Mouse (Mus musculus): ENCODE measurements around the gene Ttc8.
A peak's percentile ranks its signal among the peaks of the same experiment; 100 is the strongest.
"Not testable (repeated sequence)": the region's sequence is repeated elsewhere in the genome, so short reads cannot be mapped to it uniquely, and the experiment has no call there.

Ttc8 gene

DNA sequence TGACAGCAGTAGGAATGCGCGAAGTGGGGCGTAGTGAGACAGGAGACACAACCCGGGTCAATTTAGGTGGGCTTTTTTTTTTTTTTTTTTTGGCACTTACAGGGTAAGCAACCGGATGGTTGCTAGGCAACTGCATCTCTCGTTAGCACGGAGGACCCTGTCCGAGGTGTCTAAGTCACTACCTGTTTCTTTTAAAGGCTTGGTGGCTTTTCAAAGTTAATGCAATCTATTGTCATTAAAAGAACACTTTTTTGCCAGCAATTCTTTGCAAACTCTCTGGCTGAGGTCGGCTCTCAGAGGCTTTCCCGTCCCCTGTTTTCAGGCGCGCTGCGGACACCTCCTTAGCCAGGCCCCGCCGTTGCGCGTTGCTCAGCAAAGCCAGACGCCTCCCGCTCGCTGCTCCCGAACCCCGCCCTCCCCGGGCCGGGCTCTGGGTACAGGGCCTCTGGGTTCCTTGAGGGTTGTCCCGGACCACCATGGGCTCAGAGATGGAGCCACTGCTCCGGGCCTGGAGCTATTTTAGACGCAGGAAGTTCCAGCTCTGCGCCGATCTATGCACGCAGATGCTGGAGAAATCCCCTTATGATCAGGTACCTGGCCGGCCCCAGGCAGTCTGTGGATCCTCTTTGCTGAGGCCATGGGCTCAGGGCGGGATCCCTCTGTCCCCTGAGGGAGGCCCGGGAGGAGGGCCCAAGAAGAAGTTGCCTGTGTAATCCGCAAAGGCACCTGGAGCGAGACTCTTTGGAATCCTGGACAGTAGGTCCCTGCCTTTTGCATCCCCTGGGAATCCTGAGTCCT lies at the start of gene Ttc8:
TSS of gene Ttc8 (plus strand) at position 381 of the 798 bp plus-strand sequence.
- DNase-seq (ENCODE audit: low spot score) = peak; percentile 77

DNA sequence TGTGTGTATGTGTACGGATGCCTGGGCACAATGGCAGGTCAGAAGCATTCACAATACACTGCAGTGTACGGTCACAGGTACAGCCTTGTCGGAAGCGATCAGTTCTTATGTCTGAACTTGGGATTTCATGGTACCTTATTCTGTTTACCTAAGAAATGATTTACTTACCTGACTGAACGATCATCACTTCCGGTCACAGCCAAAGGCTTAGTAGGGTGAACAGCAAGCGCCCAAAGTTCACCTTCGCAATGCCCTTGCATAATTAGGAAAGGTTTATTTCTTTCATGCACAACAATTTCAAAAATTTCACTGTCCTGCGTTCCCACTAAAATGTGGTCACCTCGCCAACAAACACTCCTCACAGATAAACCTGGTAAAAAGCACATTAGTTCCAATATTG lies 47.5 kb upstream of the Ttc8 start:
- no peak for DNase-seq (ENCODE audit: low spot score)

DNA sequence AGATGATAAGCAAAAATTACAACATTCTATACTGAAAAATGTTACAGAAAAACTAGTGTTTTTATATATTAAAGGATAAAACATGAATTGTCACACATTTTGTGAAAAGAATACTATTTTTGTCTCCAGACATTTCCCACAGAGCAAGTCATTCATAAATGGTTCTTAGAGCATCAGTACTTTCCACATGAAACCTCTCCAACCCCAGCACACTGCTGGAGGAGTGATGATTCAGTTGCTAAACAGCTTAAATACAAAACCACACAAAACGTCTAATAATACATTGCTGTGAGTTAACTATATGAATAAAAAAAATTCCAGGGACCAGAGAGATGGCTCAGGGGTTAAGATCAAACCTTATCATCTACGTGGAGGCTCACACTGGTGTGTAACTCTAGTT lies 45.2 kb upstream of the Ttc8 start:
- no peak for DNase-seq (ENCODE audit: low spot score)

DNA sequence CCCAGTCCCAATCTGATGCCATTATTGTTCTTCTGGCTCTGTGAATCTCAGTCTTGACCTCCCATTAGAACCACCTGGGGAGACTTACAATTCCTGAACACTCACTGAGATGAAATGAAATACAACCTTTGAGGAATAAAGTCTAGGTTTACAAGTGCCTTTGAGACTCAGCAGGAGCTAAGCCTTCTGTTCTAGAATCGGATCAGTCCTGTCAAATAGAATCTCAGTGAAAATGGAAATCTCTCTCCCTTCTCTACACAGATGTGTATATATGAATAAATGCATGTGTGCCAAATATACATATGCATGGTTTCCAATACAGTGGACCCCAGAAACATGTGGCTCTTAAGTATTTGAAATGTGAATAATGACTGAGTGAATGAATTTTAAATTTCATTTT lies 41.7 kb upstream of the Ttc8 start:
- DNase-seq (ENCODE audit: low spot score) = no peak

DNA sequence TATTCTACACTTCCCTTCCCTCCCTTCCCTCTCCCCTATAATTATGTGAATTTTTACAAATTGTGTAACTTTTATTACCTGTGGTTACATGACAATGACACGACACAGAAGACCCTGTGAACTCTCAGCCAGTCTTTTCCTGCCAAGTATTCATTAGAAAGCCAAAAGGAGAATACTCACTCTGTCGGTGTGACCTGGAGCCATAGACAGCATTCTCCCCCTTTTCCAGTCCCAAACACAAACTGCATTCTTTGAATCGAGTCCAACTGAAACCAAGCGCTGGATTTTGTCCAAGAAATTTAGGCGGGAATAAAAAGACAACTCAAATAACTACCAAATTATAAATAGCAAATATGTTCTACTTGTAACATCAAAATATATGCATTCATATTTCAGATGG lies 38.6 kb upstream of the Ttc8 start:
- no peak for DNase-seq (ENCODE audit: low spot score)

DNA sequence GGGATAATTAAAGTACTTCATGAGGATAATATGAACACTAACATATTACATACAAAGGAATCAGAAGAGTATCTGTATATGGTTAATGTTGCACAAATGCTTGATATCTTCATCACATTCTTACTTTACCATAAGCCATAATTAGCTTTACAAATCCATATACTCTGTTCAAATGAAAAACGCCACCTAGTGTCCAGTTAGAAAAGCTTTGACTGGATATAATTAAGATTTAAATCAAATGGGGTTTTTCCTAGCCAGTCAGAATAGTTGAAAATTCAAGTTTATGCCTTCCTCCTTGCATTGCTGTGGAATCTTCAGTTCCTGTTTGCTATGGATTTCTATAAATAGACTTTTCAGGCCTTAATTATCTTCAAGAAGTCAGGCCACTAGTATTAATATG lies 35.9 kb upstream of the Ttc8 start:
- DNase-seq (ENCODE audit: low spot score) = no peak

DNA sequence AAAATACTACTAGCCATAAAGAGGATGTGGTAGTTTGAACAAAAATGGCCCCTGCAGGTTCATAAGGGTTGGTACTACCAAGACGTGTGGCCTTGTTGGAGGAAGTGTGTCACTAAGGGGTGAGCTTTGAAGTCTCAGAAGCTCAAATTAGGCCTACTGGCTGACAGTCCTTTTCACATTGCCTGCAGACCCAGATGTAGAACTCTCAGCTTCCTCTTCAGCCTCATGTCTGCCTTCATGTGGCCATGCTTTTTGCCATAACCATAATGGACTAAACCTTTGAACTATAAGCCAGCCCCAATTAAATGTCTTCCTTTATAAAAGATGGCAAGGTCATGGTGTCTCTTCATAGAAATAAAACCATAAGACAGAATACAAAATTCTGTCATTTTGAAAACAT lies 23.6 kb upstream of the Ttc8 start:
- DNase-seq (ENCODE audit: low spot score) = no peak

DNA sequence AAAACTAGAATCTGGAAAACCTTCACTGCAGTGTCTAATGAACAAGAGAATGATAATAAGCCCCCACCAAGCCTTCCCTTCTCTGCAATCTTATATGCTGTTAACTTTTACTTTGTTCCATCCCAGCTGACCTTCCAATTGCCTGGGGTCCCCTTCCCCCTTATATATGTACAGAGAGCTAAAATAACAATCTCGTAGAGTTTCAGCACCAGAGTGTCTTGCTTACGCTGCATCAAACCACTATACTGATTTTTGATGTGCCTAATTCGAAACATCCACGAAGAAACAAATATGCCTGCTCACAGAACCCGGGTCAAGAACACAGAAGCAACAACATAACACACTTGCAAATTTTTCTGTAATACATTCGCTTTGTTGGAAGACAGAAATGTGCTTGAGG lies 20.7 kb upstream of the Ttc8 start:
- no peak for DNase-seq (ENCODE audit: low spot score)

DNA sequence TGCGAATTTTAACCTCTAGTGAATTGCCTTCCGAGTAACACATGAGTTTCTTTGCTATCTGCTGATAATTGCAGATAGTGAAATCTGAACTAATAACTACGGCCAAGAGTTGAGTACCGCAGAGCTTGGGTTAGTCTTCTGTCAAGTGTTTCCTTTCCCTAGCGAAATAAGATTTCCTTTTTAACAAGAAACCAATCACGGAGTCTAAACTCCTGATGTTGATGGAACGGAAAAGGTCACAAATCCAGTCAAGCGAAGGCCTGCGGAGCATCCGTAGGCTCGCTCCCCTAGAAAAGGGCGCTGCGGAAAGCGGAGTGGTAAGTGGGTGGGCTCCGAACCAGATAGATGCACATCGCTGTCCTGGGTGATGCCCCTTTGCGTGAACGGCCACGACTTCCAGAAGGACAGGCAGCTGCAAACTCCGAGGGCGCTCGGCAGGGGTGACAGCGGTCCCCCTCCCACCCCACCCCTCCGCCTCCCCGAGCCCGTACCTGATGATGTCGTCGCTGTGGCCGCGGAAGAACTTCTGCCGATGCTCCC lies 20.0 kb upstream of the Ttc8 start:
- no peak for DNase-seq (ENCODE audit: low spot score)

DNA sequence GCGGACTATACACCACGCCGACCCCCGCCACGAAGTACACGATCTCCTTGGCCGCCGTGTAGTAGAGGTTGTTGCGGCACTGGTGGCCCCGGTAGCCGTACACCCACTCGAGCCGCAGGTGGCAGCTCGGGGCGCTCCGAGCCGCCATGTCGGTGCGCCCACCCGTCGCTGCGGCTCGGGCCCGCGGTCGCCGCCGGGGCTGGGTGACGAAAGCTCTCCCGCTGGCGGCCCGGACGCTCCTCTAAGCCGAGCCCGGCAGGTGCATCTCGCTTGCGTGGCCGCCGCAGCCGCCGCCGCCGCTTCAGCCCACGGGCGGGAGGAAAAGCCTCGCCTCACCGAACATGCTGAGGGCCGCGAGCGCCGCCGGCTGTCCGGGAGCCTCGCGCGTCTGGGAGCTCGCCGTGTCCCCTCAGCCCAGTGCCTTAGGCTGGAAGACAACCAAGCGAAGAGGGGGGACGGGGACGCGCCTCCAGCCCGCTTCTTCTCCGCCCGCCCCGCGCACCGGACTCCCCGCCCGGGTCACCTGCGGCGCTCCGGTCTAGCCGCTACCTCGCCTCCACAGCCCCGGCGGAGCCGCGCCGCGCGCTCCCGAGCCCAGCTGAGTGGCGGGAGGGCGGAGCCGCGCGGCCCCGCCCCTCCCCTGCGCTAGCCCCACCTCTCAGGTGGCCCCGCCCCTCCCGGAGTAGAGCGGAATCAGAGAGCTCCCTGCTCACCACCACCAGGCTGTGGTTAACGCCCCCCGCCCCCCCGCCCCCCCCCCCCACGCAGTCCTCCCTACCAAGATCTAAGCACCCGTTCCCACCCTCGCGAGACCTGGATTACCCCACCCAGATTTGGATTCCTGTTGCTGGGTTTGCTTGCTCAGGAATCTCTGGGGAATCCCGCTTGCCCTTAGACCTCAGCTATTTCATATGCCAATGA lies 19.2 kb upstream of the Ttc8 start, which contains the start of gene Eml5:
TSS of gene Eml5 (minus strand) at position 604 of the 921 bp plus-strand sequence.
- DNase-seq (ENCODE audit: low spot score) = peak; percentile 74

DNA sequence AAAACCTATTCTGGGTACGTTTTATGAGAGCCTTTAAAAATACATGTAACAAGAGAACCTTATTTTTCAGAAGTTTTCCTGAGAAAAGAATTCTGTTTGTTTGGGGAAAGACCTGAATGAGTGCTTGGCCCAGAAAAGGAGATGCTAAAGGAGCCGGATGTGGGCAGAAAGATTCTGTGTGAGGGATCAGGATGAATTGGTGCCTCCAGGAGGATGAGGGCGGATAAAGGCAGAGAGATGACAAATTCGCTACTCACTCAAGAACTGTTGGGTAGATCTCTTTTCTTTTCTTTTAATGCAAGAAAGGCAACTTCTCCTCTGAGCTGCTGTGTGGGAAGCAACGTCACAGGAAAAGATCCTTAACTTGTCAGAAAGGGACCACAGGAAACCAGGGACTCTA lies 14.9 kb upstream of the Ttc8 start:
- DNase-seq (ENCODE audit: low spot score) = no peak

DNA sequence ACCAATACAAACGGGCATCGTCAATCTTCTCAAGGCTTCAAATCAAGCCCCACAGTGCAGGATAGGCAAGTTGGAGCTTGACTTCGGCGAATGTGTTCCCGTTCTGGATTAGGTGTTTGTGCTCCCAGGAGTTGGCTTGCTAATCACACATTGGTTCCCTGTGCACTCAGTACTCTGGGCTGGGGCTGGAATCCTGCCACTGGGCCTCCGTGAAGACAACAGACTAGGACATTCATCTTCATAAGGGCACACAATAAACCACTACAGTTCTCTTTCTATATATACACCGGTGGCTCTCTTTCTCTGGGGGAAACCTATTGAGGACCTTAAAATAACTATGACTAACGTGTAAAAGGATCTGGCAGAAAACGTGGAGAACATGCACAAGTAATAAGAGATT lies 10.3 kb upstream of the Ttc8 start:
- DNase-seq (ENCODE audit: low spot score) = no peak

DNA sequence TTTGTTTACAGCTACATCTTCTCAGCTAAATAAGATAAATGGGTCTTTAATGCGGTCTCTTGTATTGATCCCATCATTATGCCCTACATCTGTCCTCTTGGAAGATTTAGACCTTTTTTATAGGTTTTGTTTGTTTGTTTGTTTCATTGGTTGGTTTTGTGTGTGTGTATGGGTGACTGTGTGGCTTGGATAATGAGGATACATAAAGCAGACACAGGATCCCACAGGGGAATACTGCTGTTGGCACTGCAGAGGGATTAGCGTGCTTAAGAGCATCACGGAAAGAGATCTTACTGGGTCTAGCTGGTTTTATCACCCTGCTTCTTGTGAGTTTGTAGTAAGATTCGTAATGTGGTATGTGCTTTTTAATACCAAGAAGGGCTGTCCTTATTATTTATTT lies 10.8 kb downstream of the Ttc8 start:
- no peak for DNase-seq (ENCODE audit: low spot score)

DNA sequence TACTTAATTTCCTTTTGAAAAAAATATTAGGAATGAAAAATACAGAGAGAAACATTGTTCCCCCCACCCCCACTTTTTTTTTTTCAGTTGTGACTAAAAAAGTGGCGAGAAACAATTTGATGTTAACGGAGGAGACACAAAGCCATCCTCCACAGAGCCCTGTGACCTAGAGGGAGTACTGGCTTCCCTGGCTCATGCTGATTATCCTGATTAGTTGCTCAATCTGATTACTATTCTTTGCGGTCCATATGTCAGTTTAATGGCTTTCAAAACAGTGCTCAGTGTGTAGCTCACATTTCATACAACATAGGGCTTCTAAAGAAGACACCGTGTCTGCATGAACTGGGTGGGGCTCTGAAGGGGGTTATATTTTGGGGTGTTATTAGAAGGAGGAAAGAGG lies 12.1 kb downstream of the Ttc8 start:
- no peak for DNase-seq (ENCODE audit: low spot score)

DNA sequence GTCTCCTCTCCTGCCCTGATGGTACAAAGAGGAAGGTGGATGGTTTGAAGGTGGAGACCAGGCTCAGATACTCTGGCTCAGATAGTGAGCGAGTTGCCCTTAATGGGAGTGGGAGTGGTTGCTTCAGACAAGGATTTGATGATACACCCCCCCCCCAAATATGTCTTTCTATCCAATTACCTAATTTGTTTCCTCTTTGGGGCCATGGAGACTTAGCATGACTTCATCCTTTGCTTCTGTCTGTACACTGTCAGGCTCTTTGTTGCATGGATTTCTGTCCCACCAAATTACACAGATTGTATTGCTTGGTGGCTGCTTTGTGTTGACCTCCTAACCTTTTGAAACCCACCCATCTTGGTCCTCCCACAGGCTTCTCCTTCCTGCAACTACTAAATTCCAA lies 12.5 kb downstream of the Ttc8 start:
- DNase-seq (ENCODE audit: low spot score) = no peak

DNA sequence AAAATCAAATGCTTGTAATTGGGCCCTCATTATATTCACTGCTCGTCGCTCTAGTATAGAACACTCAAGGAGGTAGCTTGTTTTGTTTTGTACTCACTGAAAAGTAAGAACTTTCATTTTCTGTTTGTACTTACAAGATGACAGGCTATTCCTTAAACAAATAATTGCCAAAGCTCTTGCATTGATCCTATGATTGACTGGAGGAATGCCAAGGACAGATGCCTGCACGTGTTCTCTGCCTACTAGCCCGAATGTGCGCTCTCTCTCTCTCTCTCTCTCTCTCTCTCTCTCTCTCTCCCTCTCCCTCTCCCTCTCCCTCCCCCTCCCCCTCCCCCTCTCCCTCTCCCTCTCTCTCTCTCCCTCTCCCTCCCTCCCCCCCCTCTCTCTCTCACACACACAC lies 30.9 kb downstream of the Ttc8 start:
- DNase-seq (ENCODE audit: low spot score) = not testable (repeated sequence)

DNA sequence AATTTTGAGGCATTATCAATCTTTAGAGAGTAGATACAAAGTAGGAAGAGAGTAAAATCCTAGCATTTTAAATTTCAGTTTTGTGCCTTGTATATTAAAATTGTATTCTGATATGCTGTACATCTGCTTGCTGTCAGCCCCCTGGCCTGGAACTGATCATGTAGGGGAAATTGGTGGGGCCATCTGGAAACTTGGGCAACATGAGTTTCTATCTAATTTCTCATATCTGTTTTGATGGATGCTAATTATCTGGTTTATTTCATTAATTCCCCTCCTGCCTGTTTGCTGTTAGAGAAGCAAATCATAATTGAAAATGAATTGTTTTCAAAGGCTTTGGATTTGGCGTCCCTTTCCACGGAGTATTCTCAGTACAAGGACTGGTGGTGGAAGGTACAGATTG lies 36.6 kb downstream of the Ttc8 start:
- no peak for DNase-seq (ENCODE audit: low spot score)

DNA sequence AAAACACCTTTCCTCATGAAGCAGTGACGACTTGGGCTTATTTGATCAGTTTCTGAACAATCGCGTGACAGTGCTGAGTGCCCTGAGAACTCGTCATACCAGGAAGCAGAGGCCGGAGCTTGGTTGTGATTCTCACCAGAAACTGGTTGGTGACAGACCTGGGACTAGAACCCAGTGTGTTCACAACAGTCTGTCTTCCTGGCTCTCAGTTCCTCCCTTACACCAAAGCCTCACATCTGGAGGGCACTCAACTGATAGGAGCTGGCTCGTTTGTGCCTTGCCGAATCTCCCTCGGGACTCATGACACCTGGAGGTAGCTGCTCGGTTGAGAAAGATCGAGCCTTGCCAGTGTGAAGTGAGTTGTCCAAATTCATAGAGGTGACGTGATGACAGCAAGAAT lies 37.1 kb downstream of the Ttc8 start:
- no peak for DNase-seq (ENCODE audit: low spot score)

DNA sequence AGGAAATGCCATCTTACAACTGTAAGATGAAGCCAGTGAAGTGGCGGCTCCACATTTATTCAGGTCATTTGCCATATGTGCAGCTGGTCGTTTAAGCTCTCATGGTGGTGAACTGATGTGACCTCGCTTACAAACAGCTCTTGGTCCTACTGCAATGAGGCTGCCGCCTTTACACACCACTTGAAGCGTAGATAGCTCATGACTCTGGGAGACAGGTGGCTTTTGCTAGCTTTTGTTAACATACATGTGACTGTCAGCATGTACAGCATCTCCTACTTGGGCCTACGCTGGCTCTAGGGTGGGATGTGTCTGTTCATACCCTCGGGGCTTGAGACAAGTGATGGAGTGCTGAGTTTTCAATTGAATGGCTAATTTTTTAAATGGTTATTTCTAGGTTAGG lies 40.6 kb downstream of the Ttc8 start:
- no peak for DNase-seq (ENCODE audit: low spot score)

DNA sequence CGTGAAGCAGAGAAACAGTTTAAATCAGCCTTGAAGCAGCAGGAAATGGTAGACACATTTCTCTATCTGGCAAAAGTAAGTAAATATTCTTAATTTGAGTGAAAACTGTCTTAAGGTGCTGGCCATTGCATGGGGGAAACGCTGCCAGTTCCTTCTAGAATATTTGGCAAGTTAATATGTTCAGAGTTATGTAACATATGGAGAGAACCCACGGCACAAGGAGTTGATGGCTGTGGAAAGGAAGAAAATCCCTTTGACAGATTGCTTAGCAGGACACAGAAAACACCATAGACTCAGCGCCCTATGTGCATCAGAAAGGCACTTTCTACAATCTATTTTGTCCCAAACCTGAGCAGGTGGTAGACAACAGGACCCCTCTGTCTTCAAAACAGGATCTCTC lies 41.0 kb downstream of the Ttc8 start:
- DNase-seq (ENCODE audit: low spot score) = no peak

DNA sequence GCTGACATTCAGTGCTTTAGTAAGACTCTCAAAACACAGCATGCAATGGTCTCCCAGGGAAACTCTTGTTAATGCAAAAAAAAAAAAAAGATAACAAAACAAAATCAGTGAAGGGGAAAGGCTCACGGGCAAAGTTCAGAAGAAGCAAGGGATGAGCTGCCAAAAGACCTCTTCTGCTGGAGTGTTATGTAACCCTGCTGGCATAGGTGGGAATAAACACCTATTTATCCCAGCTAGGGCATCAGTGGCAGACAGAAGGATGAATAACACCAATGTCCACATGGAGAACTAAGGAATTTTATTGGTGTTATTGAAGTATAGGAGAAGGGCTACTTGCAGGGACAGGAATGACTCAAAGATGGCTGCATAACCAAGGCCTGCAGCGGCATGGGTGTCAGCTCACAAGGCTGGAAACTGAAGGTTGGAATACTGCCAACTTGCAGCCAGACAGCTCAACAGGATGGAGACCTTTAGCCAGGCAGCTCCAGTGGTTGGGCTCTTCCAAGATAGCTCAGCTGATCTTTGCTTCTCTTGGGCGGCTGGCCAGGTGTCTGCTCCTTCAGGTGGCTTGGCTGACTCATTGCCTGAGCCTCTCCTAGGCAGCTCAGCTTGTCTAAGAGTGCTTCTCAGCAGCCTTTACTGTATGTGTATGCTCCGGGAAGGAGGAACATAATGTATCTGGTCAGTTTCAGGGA lies 45.2 kb downstream of the Ttc8 start:
- no peak for DNase-seq (ENCODE audit: low spot score)

DNA sequence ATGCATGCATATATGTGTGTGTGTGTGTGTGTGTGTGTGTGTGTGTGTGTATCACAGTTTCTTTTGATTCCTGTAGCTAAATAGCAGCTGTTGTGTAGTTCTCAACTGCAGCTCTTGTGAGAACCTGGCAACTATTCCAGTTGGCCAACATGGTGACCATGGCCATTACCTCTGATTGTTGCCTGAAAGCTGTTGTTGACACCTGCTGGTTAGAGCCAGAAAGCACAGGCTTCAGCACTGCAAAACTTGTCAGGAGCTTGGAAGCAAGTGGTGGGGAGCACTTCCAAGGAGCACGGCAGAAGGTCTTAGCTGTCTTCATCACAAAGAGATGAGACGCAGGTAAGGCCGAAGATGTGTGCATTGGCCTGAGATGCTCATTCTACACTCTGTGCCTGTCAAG lies 51.9 kb downstream of the Ttc8 start:
- no peak for DNase-seq (ENCODE audit: low spot score)

All from urinary bladder, postnatal 25 days (tissue).